Mouse (Mus musculus): ENCODE measurements around the gene Shh. TPM values are rescaled to one million over a fixed set of nuclear protein-coding genes. Genes with fewer than 3 reads are reported as not detected.

The Shh gene
- not detected in 2 replicates for polyA plus RNA-seq (2012; ENCODE audit: low replicate concordance)

DNA sequence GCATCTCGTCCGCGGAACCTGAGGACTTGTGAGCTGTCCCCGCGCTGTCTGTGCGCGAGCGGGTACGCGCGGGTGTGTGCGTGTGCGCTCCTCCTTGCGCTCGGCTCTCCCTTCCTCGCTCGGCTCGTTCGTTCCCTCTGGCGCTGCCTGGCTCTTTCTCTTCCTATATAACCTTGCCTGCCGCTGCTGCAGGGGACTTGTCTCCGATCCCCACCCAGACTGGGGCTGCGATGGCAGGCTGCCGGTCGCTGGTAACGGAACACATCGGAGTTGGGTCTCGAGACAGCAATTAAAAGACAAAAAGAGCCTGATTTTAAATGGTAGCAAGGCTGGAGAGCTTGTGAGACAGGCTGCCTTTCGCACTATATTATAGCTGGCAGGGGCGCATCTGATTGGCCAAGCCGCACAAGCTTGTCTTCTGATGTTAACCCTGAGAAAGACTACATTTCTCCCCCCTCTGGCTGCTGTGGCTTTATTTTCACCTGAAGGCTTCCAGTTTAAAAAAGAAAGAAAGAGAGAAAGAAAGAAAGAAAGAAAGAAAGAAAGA, at the start of gene Shh:
Gene Shh (minus strand): TSS at position 497 of the 547 bp plus-strand sequence.

Other genes with a start within 250 kb of the Shh start
- not detected in 2 replicates for gene Cnpy1, start 221.4 kb downstream of the Shh start, polyA plus RNA-seq (2012; ENCODE audit: low replicate concordance)
- gene Rbm33, start 150.1 kb downstream of the Shh start, polyA plus RNA-seq (2012; ENCODE audit: low replicate concordance), result 59.8 and 60.1 TPM in 2 replicates